Mouse (Mus musculus) regulatory T cell (primary cell): ENCODE measurements at regions not wholly inside any gene's neighbourhood (a gene's known extent, or its start where the extent isn't known, plus 50 kb on each side); places are given as distances from the start of the nearest gene placed in this dataset.

Experiments used
- in situ Hi-C: fragments of 300-600 bp; cut with MboI, MseI; formaldehyde crosslinking; loops from one replicate; pipeline ENCODE4 v1.15.1; 2025; ENCODE audit warnings: high pct_unique_total_duplicates

GRCm38 (mm10) chr7:58151713-58152112 is 504.3 kb upstream of the Atp10a start:
- in situ Hi-C loops = no loop called here

- in situ Hi-C loops = loop anchor here (5.0 kb wide), 1 partner anchor 53 kb away; no protein-coding TSS in a partner anchor
Observed at GRCm38 (mm10) chr7:58184913-58185312, 471.1 kb upstream of the Atp10a start.

GRCm38 (mm10) chr7:58217726-58218125 is 438.2 kb upstream of the Atp10a start:
- in situ Hi-C loops = no loop called here

- in situ Hi-C loops = no loop called here
Observed at GRCm38 (mm10) chr7:58224727-58225126, 431.2 kb upstream of the Atp10a start.

- in situ Hi-C loops = no loop called here
Observed at GRCm38 (mm10) chr7:58225713-58226112, 430.3 kb upstream of the Atp10a start.

GRCm38 (mm10) chr7:58230162-58230681 is 425.7 kb upstream of the Atp10a start:
- in situ Hi-C loops = no loop called here

- in situ Hi-C loops = no loop called here
Observed at GRCm38 (mm10) chr7:58230943-58231342, 425.0 kb upstream of the Atp10a start.

- in situ Hi-C loops = no loop called here
Observed at GRCm38 (mm10) chr7:58247261-58247660, 408.7 kb upstream of the Atp10a start.
